Mouse (Mus musculus) common myeloid progenitor, adult 5-6 weeks (primary cell): ENCODE data around the gene Slc45a2. TPM values are rescaled to one million over a fixed set of nuclear protein-coding genes. Genes with fewer than 3 reads are reported as not detected.
"Not testable (repeated sequence)": the region's sequence is repeated elsewhere in the genome, so short reads cannot be mapped to it uniquely, and the experiment has no call there.

Experiments
- ATAC-seq: replicated peaks from 2 replicates; pipeline ENCODE4 v1.8.0; 2016; ENCODE audit warnings: low read depth, mild to moderate bottlenecking, moderate TSS enrichment, inconsistent platforms; ENCODE audit not compliant: poor library complexity, severe bottlenecking
- total RNA-seq: library from RNA; stranded (forward); fragments of 200-1000, 187-1606 nt; gene quantifications from 2 replicates; pipeline ENCODE4 v1.2.3, GENCODE M21; 2017

Gene Slc45a2
- not detected in 2 replicates for total RNA-seq

- no peak for ATAC-seq
These were observed at the start of gene Slc45a2 for GRCm38 (mm10) chr15:11000421-11000820. TSS of gene Slc45a2 (plus strand) at chr15:11000721.

- ATAC-seq = no peak
These were observed 48.4 kb upstream of the Slc45a2 start, which contains the start of gene C1qtnf3 for GRCm38 (mm10) chr15:10951951-10952759. TSS of gene C1qtnf3 (plus strand) at chr15:10952332.

DNA sequence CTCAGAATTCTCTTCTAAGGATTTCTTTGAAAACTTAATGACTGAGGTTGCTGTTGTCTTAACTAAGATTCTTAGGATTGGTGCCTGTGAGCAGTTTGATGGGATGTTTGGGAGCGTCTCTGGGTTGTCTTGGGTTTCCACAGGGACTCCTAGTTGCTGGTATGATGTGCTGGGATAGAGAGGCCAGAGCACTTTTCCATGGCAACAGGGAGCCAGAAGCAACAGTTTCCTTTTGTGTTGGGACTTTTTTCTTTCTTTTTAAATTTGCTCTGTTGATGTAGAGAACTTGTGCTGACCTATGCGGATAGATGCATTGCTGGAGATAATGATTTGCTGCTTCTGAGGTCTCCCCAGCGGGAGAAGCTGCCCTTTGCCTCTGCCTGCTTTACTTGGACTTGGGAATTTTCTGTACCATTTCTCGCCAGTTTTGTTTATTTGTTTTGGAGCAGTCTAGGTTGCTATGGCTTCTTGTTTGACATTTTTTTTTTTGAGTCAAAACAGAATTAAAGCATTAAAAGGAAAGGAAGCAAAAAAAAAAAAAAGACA lies 47.7 kb upstream of the Slc45a2 start:
- ATAC-seq = no peak

DNA sequence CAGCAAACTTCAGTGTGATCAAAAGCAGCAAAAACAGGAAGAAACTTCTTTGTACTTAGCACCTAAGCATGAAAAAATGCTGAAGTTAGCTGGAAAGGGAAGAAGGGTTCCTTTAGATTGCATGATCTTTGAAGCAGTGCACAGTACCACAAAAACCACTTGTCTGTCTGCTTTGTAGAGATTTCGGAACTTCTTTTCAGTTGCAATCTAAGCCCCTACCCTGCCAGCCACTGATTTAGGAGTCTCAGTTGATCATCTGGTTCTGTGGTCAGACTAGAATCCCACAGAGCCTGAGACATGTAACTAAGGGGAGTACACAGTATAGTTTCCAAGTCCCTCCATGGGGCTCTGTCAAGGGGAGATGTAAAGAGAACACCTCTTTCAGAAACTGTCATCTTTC lies 47.1 kb upstream of the Slc45a2 start:
- peak; percentile 92 for ATAC-seq

- no peak for ATAC-seq
These were observed 46.0 kb upstream of the Slc45a2 start for GRCm38 (mm10) chr15:10954381-10955016.

- no peak for ATAC-seq
These were observed 45.4 kb upstream of the Slc45a2 start for GRCm38 (mm10) chr15:10955156-10955555.

DNA sequence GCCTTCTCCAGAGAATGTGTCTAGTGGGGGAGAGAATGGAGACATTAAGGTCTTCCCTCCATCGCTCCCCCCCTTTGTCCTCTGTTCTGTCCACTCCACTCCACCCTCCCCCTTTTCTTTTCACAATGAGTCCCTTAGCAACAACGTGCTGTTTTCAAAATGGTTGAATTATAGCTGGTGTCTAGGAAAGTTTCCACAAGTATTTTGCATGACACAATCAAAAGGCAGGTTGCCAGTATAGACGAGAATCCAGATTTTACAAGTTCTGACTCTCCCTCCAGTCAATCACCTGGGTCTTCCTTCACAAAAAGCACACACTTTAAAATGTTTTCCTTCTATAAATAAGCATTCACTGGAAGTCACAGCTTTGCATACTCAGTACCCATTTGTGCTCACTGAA lies 43.8 kb upstream of the Slc45a2 start:
- no peak for ATAC-seq

DNA sequence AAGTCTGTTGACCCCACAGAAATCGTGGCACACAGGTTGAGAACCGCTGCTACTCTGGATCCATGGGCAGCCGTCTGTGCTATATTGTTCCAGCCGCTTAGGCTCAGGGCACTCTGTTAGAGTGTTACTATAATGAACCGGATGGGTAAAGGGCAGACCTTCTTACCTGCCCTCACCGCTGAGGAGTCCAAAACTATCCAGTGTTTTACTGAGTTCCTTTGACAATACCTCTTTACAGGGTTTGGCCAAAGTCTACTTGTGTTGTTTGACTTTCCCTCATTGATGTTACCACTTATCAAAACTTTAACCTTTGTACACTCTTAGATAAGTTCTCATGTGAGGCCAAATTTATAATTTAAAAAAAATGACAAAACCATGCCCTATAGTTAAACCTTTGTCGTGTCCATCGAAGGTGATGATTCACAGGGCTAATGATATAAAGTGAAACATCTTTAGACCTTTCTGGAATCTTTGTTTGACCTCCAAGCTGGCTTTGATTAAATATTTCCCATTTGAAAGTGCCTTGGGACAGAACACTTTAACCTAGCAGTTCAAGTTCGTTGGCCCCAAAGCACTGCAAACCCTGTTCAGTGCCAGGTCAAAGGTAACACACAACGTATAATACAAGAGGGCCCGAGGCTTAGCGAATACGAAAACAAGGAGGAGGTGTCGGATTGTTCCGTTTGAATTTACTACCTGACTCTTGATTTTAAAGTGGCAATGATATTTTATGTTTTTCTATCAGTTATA lies 41.1 kb upstream of the Slc45a2 start:
- ATAC-seq = no peak

DNA sequence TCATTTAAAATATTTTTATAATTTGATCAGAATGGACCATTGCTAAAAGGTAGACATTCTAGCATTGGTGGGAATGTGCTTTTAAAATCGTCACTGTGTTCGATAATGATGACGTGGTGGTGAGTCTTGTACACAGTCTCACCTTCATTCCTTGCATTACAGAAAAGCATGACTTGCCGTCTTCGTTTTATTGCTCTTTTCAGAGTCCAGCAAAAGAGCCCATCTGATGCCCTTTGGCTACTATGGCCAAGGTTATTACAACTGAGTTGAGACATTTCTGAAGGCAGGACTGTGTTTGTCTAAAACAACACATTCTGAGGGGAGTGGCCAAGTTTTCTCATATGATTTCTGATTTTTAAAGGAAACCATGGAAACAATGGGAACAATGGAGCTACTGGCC lies 40.3 kb upstream of the Slc45a2 start:
- ATAC-seq = no peak

- ATAC-seq = no peak
These were observed 37.9 kb upstream of the Slc45a2 start for GRCm38 (mm10) chr15:10962601-10963000.

DNA sequence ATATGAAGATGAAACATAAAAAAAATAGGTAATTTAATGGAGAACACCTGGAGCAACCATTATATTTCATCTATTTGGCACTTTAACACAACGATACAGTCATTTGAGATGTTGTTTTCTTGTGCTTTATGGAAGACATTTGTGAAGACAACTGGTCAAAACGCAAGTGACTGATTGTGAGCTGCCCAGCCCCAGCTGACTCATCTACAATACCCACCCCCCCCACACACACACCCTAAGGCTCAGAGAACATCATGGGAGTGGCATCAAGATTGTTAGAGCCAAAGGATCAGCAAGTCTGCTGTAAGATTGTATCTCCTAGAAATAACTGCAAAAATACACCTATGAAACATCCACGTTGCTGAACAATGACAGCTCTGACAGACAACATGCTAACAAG lies 31.1 kb upstream of the Slc45a2 start:
- ATAC-seq = no peak

DNA sequence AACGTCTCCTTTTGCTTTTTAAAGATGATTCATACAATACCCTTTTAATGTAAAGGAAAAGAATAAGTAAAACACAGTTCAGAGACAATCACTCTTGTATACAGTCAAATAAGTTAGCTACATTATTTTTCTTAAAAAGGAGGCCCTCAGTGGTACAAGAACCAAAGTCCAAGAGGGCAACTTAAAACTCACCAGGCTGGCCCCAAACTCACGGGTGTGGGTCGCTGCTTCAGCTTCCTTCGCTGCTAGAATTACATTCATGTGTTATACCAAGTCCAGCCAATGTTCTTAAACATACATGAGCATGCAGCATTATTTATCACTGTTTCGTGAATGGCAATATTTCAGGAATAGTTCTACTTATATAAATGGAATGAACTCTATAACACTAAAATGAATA lies 29.7 kb upstream of the Slc45a2 start:
- ATAC-seq = no peak

GRCm38 (mm10) chr15:10977151-10977550 lies 23.4 kb upstream of the Slc45a2 start:
- no peak for ATAC-seq

DNA sequence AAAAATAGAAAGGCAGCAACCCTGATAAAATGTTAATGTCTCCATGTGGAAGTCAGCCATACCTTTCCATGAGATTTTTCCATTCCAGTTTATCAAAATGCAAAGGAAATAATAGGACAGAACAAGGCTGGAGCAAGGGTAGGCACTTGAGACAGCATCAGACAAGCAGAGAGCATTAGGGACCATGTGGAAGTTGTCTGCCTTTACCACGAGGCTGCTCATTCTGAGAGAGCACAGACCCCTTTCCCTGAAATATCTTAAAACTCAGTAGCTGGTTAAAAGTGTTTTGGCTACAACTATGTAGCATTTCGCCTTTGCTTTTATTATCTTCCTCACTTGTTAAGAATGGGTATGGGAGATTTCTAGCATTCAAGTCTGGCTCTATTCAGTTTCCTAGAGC lies 19.8 kb upstream of the Slc45a2 start:
- ATAC-seq = no peak

- peak; percentile 90 for ATAC-seq
These were observed 19.0 kb upstream of the Slc45a2 start, which contains the start of gene Amacr for GRCm38 (mm10) chr15:10981377-10982063. TSS of gene Amacr (plus strand) at chr15:10981756.

GRCm38 (mm10) chr15:10982064-10982435 lies 18.5 kb upstream of the Slc45a2 start:
- no peak for ATAC-seq

DNA sequence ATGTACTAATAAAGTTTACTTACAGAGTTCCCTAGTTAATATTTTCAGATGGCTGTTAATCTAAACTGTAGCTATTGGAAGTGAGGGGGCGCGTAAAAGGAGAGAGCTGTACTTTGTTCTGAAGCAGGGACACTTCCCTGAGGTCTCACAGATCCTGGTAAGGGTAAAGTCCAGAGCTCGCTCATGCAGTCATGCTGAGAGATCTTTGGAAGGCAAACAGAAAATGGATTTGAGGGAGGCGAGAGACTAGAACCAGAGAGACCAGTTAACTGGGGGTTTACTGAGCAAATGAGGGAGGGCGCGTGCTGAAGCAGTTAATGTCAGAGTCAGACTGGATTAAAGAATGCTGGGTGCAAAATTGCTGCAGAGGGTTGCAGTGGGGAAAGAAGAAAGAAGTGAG lies 14.8 kb upstream of the Slc45a2 start:
- no peak for ATAC-seq

GRCm38 (mm10) chr15:10986477-10986876 lies 14.0 kb upstream of the Slc45a2 start:
- ATAC-seq = not testable (repeated sequence)

DNA sequence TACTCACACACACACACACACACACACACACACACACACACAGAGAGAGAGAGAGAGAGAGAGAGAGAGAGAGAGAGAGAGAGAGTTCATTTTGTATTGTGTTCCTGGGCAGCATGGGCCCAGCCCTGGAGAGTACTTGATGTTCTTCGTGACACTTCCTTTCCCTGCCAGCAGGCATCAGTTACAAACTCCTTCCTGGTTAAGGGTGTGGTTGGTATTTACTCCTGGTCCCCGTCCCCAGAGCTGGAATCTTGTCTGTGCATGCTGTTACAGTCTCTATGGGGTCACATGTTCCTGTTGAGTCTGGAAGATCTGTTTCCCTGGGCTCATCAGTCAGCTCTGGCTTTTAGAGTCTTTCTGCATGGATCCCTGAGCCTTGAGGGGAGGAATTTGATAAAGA lies 10.1 kb upstream of the Slc45a2 start:
- no peak for ATAC-seq

GRCm38 (mm10) chr15:10991566-10991965 lies 9.0 kb upstream of the Slc45a2 start:
- no peak for ATAC-seq
